Mouse (Mus musculus): ENCODE data around the gene Optc.

DNA sequence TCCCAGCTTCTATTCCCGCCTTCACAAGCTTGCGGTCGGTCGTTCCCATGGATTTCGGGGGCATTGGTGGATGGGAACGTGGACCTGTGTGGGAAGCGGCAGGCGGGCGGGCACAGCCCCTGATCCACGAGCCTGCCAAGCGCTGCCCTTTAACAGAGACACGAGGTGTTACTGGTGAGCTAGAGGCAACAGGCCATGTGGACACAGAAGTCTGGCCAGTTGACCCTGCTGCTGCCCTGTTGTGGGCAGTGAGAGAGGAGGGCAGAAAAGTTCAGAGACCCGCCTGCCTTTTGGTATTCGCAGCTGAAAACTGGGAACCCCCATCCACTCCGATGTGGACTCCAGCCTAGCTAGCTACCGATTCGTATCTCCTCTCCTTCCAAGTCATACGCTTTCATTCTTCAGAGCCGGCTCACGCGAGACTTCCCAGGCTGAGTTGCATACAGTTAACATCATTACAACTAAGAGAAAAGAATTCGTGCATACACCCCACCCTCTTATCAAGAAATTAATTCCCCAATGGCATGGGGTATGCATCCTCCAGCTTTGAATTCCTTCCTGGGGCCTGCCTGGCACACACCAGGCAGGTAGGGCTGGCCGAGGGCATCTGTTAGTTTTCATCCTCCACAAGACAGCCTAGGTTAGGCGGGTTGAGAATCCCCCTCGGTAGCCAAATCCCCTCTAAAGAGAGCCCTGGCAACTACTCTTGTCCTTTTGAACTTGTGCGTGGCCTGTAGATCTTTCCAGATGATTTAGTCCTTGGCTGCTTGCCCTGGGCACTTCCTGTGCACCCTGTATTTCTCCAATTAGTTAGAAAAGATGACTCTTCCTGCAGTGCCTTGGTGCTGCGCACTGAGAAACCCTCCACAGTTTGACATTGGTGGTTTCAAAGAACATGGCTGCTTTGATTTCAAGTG, 1.1 kb upstream of the Optc start:
- TF ChIP-seq POLR2A (IDR thresholded peaks at IDR 0.05; ENCODE audit: borderline replicate concordance, extremely low read depth, insufficient read depth, insufficient read length, poor library complexity, severe bottlenecking), result no peak
- no peak for TF ChIP-seq CTCF (IDR thresholded peaks at IDR 0.05; ENCODE audit: borderline replicate concordance, extremely low read depth, insufficient read depth, insufficient read length)

Measured in brain, embryonic 14.5 days (tissue).